Mouse (Mus musculus): ENCODE data around the gene Fcmr. TPM values are rescaled to one million over a fixed set of nuclear protein-coding genes. Genes with fewer than 3 reads are reported as not detected.

The Fcmr gene
- polyA plus RNA-seq, 1 experiment from 2014 or later, result not detected

- Histone ChIP-seq H3K4me2 (replicated peaks) (no peak overlapping the region), H3K9me3 (no peaks in the 10 kb centered on the region), H3K27me3 (no peaks in the 10 kb centered on the region), H3K4me1 (no peaks in the 10 kb centered on the region), H3K27ac (replicated peaks) (no peak overlapping the region), H3K9ac (replicated peaks) (no peak overlapping the region), H3K4me3 (no peak overlapping the region), H3K36me3 (no peaks in the 10 kb centered on the region)
- 15% methylated on average over 1 of the region's 1 CpGs for WGBS
- no peak for ATAC-seq (replicated peaks)
These were observed 53.0 kb downstream of the Fcmr start for GRCm38 (mm10) chr1:130918323-130918980.

DNA sequence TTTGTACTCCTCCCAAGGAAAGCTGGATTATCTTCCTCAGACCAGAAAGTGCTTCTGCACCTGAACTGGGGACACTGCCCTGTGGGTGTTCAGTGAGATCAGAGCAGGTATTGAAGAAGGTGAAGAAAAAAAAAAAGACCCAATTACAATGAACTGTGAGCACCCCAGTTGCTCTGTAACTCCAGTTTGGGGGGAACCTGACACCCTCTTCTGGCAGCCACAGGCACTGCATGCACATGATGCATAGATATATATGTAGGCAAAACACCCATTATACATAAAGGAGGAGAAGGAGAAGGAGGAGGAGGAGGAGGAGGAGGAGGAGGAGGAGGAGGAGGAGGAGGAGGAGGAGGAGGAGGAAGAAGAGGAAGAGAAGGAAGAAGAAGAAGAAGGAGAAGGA is 61.0 kb downstream of the Fcmr start:
- Histone ChIP-seq H3K27ac (replicated peaks) (no peak overlapping the region), H3K9me3 (no peaks in the 10 kb centered on the region), H3K9ac (replicated peaks) (no peak overlapping the region), H3K36me3 (no peaks in the 10 kb centered on the region), H3K27me3 (no peaks in the 10 kb centered on the region), H3K4me1 (no peaks in the 10 kb centered on the region), H3K4me2 (replicated peaks) (no peak overlapping the region), H3K4me3 (no peak overlapping the region)
- ATAC-seq (replicated peaks), result no peak

Other genes with a start within 250 kb of the Fcmr start
- gene Zp3r, start 236.0 kb upstream of the Fcmr start, polyA plus RNA-seq (2015; fragmentation: Nextera tagmentation; extraction: Ambion mirVana), result not detected in 2 replicates
- not detected in 2 replicates for gene C4bp, start 204.0 kb upstream of the Fcmr start, polyA plus RNA-seq (2015; fragmentation: Nextera tagmentation; extraction: Ambion mirVana)
- 0.13 TPM in 1 of 2 replicates, not detected in the other for gene Gm29427, start 149.9 kb upstream of the Fcmr start, polyA plus RNA-seq (2015; fragmentation: Nextera tagmentation; extraction: Ambion mirVana)
- 19.3 and 20.1 TPM in 2 replicates for gene Yod1, start 148.3 kb upstream of the Fcmr start, polyA plus RNA-seq (2015; fragmentation: Nextera tagmentation; extraction: Ambion mirVana)
- gene Pfkfb2, start 136.4 kb upstream of the Fcmr start, polyA plus RNA-seq (2015; fragmentation: Nextera tagmentation; extraction: Ambion mirVana), result 24.9 and 25.6 TPM in 2 replicates
- gene AA986860, start 133.7 kb upstream of the Fcmr start, polyA plus RNA-seq (2015; fragmentation: Nextera tagmentation; extraction: Ambion mirVana), result 0.53 and 0.56 TPM in 2 replicates
- gene Fcamr, start 64.8 kb upstream of the Fcmr start, polyA plus RNA-seq (2015; fragmentation: Nextera tagmentation; extraction: Ambion mirVana), result not detected in 2 replicates
- not detected in 2 replicates for gene Pigr, start 39.0 kb upstream of the Fcmr start, polyA plus RNA-seq (2015; fragmentation: Nextera tagmentation; extraction: Ambion mirVana)
- not detected in 2 replicates for gene Il24, start 21.8 kb downstream of the Fcmr start, polyA plus RNA-seq (2015; fragmentation: Nextera tagmentation; extraction: Ambion mirVana)
- not detected in 2 replicates for gene Il20, start 45.8 kb downstream of the Fcmr start, polyA plus RNA-seq (2015; fragmentation: Nextera tagmentation; extraction: Ambion mirVana)
- gene Il19, start 74.4 kb downstream of the Fcmr start, polyA plus RNA-seq (2015; fragmentation: Nextera tagmentation; extraction: Ambion mirVana), result not detected in 2 replicates
- not detected in 2 replicates for gene Il10, start 154.2 kb downstream of the Fcmr start, polyA plus RNA-seq (2015; fragmentation: Nextera tagmentation; extraction: Ambion mirVana)
- gene Mapkapk2, start 232.2 kb downstream of the Fcmr start, polyA plus RNA-seq (2015; fragmentation: Nextera tagmentation; extraction: Ambion mirVana), result 23.8 and 26.9 TPM in 2 replicates

All from forebrain, embryonic 15.5 days (tissue).